ENCODE assay signal across 8 mouse cellular contexts in the genomic region with DNA sequence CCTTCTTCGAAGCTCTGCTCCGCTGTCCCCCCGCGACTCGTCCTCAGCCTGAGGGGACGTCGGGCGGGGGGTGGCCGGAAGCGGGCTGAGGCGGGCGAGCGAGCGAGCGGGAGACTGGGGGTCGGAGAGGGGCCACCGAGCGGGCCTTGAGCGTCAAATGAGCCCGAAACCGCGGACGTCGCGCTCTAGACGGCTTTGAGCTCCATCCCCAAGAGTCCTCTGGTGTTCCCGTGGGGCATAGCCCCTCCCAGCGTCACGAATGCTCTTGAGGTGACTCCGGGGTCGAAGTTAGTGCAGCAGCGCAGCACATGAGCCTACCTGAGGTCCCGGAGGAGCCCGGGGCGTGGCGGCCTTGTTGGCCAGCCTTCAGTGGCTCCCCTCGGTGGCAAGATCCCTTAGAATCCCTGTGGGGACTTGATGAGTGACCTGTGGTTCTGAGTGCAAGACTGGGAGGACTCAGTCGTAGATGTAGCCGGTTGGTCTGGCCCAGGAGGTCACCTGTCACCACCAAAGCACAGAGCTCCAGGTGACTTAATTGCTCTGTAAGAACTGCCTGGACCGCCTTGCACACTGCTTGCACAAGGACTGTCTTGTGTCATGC. TPM values are rescaled to one million over a fixed set of nuclear protein-coding genes. Genes with fewer than 3 reads are reported as not detected.
A peak's percentile ranks its signal among the peaks of the same experiment; 100 is the strongest.
DNase-seq lines count a peak whose midpoint lies in the region; ATAC-seq and TF ChIP-seq lines count a peak whose summit lies in the region.

No protein-coding gene starts in this region.

- H3K4me3 ChIP-seq in E14TG2a.4 (replicated peaks; ENCODE audit: low read length): peak overlapping the region; percentile 95
- H3K4me3 ChIP-seq in heart, embryonic 16.5 days (ENCODE audit: low read length): peak overlapping the region; percentile 63
- H3K4me3 ChIP-seq in limb, embryonic 14.5 days (replicated peaks; ENCODE audit: low read length): peak overlapping the region; percentile 97
- H3K4me3 ChIP-seq in neural tube, embryonic 12.5 days: peak overlapping the region; percentile 89

- under 1% methylated on average over 40 of the region's 40 CpGs for WGBS in heart, embryonic 16.5 days
- WGBS in limb, embryonic 14.5 days: under 1% methylated on average over 39 of the region's 40 CpGs
- WGBS in neural tube, embryonic 12.5 days: under 1% methylated on average over 40 of the region's 40 CpGs

- H3K36me3 ChIP-seq in E14TG2a.4 (ENCODE audit: insufficient read depth, low read length): no peaks in the 10 kb centered on the region
- no peaks in the 10 kb centered on the region for H3K36me3 ChIP-seq in heart, embryonic 16.5 days (ENCODE audit: control insufficient read depth, insufficient read depth)
- H3K36me3 ChIP-seq in limb, embryonic 14.5 days (ENCODE audit: control insufficient read depth, insufficient read depth, low read length): no peaks in the 10 kb centered on the region
- no peaks in the 10 kb centered on the region for H3K36me3 ChIP-seq in neural tube, embryonic 12.5 days

- peak; percentile 79 for ATAC-seq in heart, embryonic 16.5 days (replicated peaks; ENCODE audit: extremely low read depth, insufficient read depth, low FRiP score)
- ATAC-seq in limb, embryonic 14.5 days (ENCODE audit: low FRiP score, low read depth): peak; percentile 83
- peak; percentile 77 for ATAC-seq in neural tube, embryonic 12.5 days (ENCODE audit: low FRiP score, low read depth)

- peak; percentile 71 for DNase-seq in kidney, adult 18-20 months
- no peak for DNase-seq in kidney, postnatal 14 days
- peak; percentile 51 for DNase-seq in brain, adult 2 months (ENCODE audit: low read depth, low spot score)
- DNase-seq in limb, embryonic 14.5 days (ENCODE audit: low spot score): peak; percentile 10
- DNase-seq in Muller cell, postnatal 12 days (ENCODE audit: inconsistent ontology term): no peak

- no peaks in the 10 kb centered on the region for H3K9me3 ChIP-seq in E14TG2a.4 (ENCODE audit: low read length)
- no peaks in the 10 kb centered on the region for H3K9me3 ChIP-seq in heart, embryonic 16.5 days (replicated peaks; ENCODE audit: control insufficient read depth, low read length)
- H3K9me3 ChIP-seq in limb, embryonic 14.5 days (ENCODE audit: control insufficient read depth, low read length): no peaks in the 10 kb centered on the region
- no peaks in the 10 kb centered on the region for H3K9me3 ChIP-seq in neural tube, embryonic 12.5 days

- H3K4me1 ChIP-seq in E14TG2a.4 (replicated peaks; ENCODE audit: low read depth, low read length): peaks cover 16% of the 10 kb centered on the region
- peaks cover 17% of the 10 kb centered on the region for H3K4me1 ChIP-seq in heart, embryonic 16.5 days (ENCODE audit: control insufficient read depth, insufficient read depth, low read length)
- peaks cover 10% of the 10 kb centered on the region; the same call in 1 of the 2 replicates for H3K4me1 ChIP-seq in limb, embryonic 14.5 days (ENCODE audit: control insufficient read depth, insufficient read depth, low read length)
- peaks cover 5% of the 10 kb centered on the region for H3K4me1 ChIP-seq in neural tube, embryonic 12.5 days

- H3K27ac ChIP-seq in heart, embryonic 16.5 days (ENCODE audit: low read length): peak overlapping the region; percentile 94
- peak overlapping the region; percentile 77 for H3K27ac ChIP-seq in limb, embryonic 14.5 days (replicated peaks; ENCODE audit: low read depth, low read length)
- 0 out of 2 replicates have a peak overlapping the region, but pooled peaks have one; percentile 59 for H3K27ac ChIP-seq in neural tube, embryonic 12.5 days

- peak overlapping the region; percentile 77 for H3K9ac ChIP-seq in heart, embryonic 16.5 days (ENCODE audit: low read length)
- peak overlapping the region; percentile 91 for H3K9ac ChIP-seq in limb, embryonic 14.5 days (ENCODE audit: low read depth, low read length, severe bottlenecking)
- peak overlapping the region; percentile 83 for H3K9ac ChIP-seq in neural tube, embryonic 12.5 days

- TF ChIP-seq POLR2A in limb, embryonic 14.5 days (IDR thresholded peaks at IDR 0.05; ENCODE audit: borderline replicate concordance, extremely low read depth, insufficient read depth, insufficient read length): no peak

- H3K27me3 ChIP-seq in E14TG2a.4 (ENCODE audit: insufficient read depth, low read length): peaks cover 22% of the 10 kb centered on the region
- no peaks in the 10 kb centered on the region for H3K27me3 ChIP-seq in heart, embryonic 16.5 days (ENCODE audit: control insufficient read depth, insufficient read depth, low read length)
- H3K27me3 ChIP-seq in limb, embryonic 14.5 days (ENCODE audit: control insufficient read depth, insufficient read depth, low read length): no peaks in the 10 kb centered on the region
- no peaks in the 10 kb centered on the region for H3K27me3 ChIP-seq in neural tube, embryonic 12.5 days (replicated peaks)

- TF ChIP-seq CTCF in E14TG2a.4 (conservative IDR thresholded peaks at IDR 0.05; ENCODE audit: low read length): no peak

- peak overlapping the region; percentile 86 for H3K4me2 ChIP-seq in heart, embryonic 16.5 days (ENCODE audit: low read depth, low read length)
- peak overlapping the region; percentile 79 for H3K4me2 ChIP-seq in limb, embryonic 14.5 days (replicated peaks; ENCODE audit: low read depth, low read length, severe bottlenecking)
- H3K4me2 ChIP-seq in neural tube, embryonic 12.5 days (replicated peaks): peak overlapping the region; percentile 74

RNA-seq across cellular contexts. Expression of a gene that starts 0.5 kb away (rescaled TPM):
- polyA plus RNA-seq in heart, embryonic 16.5 days (2015; fragmentation: Nextera tagmentation; extraction: Ambion mirVana): 98.1 and 101 TPM in 2 replicates
- polyA plus RNA-seq in limb, embryonic 14.5 days (2012; rRNA removed): 56.0 and 63.1 TPM in 2 replicates
- polyA plus RNA-seq in limb, embryonic 14.5 days (2014; fragmentation: Nextera tagmentation; extraction: Ambion mirVana): 96.6 and 106 TPM in 2 replicates
- 88.9 and 90.0 TPM in 2 replicates for polyA plus RNA-seq in neural tube, embryonic 12.5 days (2016; fragmentation: Nextera tagmentation; extraction: Ambion mirVana)

RNA-seq across cellular contexts. Expression of a gene that starts 7.5 kb away (rescaled TPM):
- 29.7 and 29.9 TPM in 2 replicates for polyA plus RNA-seq in heart, embryonic 16.5 days (2015; fragmentation: Nextera tagmentation; extraction: Ambion mirVana)
- 64.3 and 71.5 TPM in 2 replicates for polyA plus RNA-seq in limb, embryonic 14.5 days (2012; rRNA removed)
- 70.9 and 82.0 TPM in 2 replicates for polyA plus RNA-seq in limb, embryonic 14.5 days (2014; fragmentation: Nextera tagmentation; extraction: Ambion mirVana)
- 98.7 and 105 TPM in 2 replicates for polyA plus RNA-seq in neural tube, embryonic 12.5 days (2016; fragmentation: Nextera tagmentation; extraction: Ambion mirVana)

RNA-seq across cellular contexts. Expression of a gene that starts 47.1 kb away (rescaled TPM):
- 13.7 TPM in 2 replicates for polyA plus RNA-seq in heart, embryonic 16.5 days (2015; fragmentation: Nextera tagmentation; extraction: Ambion mirVana)
- polyA plus RNA-seq in limb, embryonic 14.5 days (2012; rRNA removed): 40.8 and 51.1 TPM in 2 replicates
- polyA plus RNA-seq in limb, embryonic 14.5 days (2014; fragmentation: Nextera tagmentation; extraction: Ambion mirVana): 15.0 and 16.0 TPM in 2 replicates
- 23.6 and 31.2 TPM in 2 replicates for polyA plus RNA-seq in neural tube, embryonic 12.5 days (2016; fragmentation: Nextera tagmentation; extraction: Ambion mirVana)

Comparison
In these comparisons a context has a peak if more than half of its experiments do, and no peak if none do; other contexts are left out.
1. DNase-seq: peak in kidney, adult 18-20 months (single experiment), brain, adult 2 months (single experiment) and limb, embryonic 14.5 days (single experiment); none in kidney, postnatal 14 days (single experiment) and Muller cell, postnatal 12 days (single experiment).
2. Peak in every context shown above with its lines, with median percentiles within 50 percentile points of each other: H3K4me3 ChIP-seq, ATAC-seq, H3K27ac ChIP-seq, H3K4me2 ChIP-seq and H3K9ac ChIP-seq.